ENCODE assay signal across 8 mouse cellular contexts in genomic region chr13:20185034-20185846, GRCm38 (mm10).
A peak's percentile ranks its signal among the peaks of the same experiment; 100 is the strongest.
DNase-seq lines count a peak whose midpoint lies in the region; ATAC-seq and TF ChIP-seq lines count a peak whose summit lies in the region.

No protein-coding gene starts in this region.

- H3K27ac ChIP-seq in liver, embryonic 14.5 days, result no peak overlapping the region

- H3K4me1 ChIP-seq in liver, embryonic 14.5 days (replicated peaks; ENCODE audit: control insufficient read depth in 2 of 2, insufficient read depth in 2 of 2, low read length in 1 of 2), result peaks cover 12 to 41% of the 10 kb centered on the region in 2 experiments

- H3K36me3 ChIP-seq in liver, embryonic 14.5 days (replicated peaks; ENCODE audit: control insufficient read depth, insufficient read depth, low read depth), result no peaks in the 10 kb centered on the region

- no peaks in the 10 kb centered on the region for H3K9me3 ChIP-seq in liver, embryonic 14.5 days (ENCODE audit: control insufficient read depth, low read length)

- H3K4me2 ChIP-seq in liver, embryonic 14.5 days (ENCODE audit: low read depth), result peak overlapping the region; percentile 50

- TF ChIP-seq EP300 in liver, embryonic 14.5 days (IDR thresholded peaks at IDR 0.05; ENCODE audit: low read depth), result no peak

- H3K27me3 ChIP-seq in liver, embryonic 14.5 days (ENCODE audit: control insufficient read depth, insufficient read depth, low read length), result peaks cover 2% of the 10 kb centered on the region

- no peak overlapping the region; the same call in 1 of the 2 replicates for H3K9ac ChIP-seq in liver, embryonic 14.5 days (replicated peaks)

- DNase-seq in adrenal gland, postnatal 14 days, result peak; percentile 26
- no peak for DNase-seq in adrenal gland, adult 8-10 months
- no peak for DNase-seq in liver, embryonic 14.5 days (ENCODE audit: low read depth in 3 of 3, low spot score in 3 of 3)
- DNase-seq in spleen, adult 18-20 months, result peak; percentile 68 to 69
- DNase-seq in cerebellum, adult 8-10 months, result no peak
- no peak for DNase-seq in MN1 (ENCODE audit: low spot score)
- no peak for DNase-seq in gastrocnemius, adult 8-10 months (ENCODE audit: low spot score in 2 of 2)

- 17% methylated on average over 20 of the region's 20 CpGs for WGBS in liver, embryonic 14.5 days (ENCODE audit: insufficient replicate concordance)

- ATAC-seq in activated CD4-positive, CD25-positive, alpha-beta regulatory T cell, adult 4 months, result peak; percentile 83
- ATAC-seq in liver, embryonic 14.5 days (ENCODE audit: insufficient read depth), result peak; percentile 22; the same call in 1 of the 2 replicates

- peak overlapping the region; percentile 18 to 61 for H3K4me3 ChIP-seq in liver, embryonic 14.5 days (ENCODE audit: insufficient read depth in 1 of 2, low read depth in 2 of 2, low read length in 2 of 2)

- peak; percentile 11; the same call in 1 of the 2 replicates for TF ChIP-seq CTCF in liver, embryonic 14.5 days (IDR thresholded peaks at IDR 0.05; ENCODE audit: low read depth)

Comparison
In these comparisons a context has a peak if more than half of its experiments do, and no peak if none do; other contexts are left out.
1. DNase-seq: peak in adrenal gland, postnatal 14 days (single experiment) and spleen, adult 18-20 months (2 of 2); none in adrenal gland, adult 8-10 months (single experiment), liver, embryonic 14.5 days (0 of 3), cerebellum, adult 8-10 months (single experiment), MN1 (single experiment) and gastrocnemius, adult 8-10 months (0 of 2).